In the genomic region with DNA sequence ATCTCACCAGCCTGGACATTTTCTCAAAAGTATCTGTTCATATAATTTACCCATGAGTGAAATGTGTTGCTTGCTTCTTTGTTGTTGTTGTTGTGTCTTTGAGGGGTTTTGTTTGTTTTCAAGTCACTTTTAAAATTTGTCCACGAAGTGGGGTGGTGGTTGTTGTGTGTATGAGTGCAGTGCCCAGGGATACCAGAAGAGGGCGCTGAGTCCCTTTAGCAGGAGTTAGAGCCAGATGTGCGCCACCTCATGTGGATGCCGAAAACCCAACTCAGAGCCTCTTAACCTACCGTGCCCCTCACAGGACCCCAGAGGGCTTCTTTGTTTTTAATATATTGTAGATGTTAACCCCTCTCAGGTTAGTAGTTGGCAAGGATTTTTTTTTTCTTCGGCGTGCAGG, we compare ENCODE assay signal across 11 mouse cellular contexts. TPM values are rescaled to one million over a fixed set of nuclear protein-coding genes. Genes with fewer than 3 reads are reported as not detected.
A peak's percentile ranks its signal among the peaks of the same experiment; 100 is the strongest.
DNase-seq lines count a peak whose midpoint lies in the region; ATAC-seq and TF ChIP-seq lines count a peak whose summit lies in the region.
"Had no signal": no experiment of that assay in that cellular context is flagged by ENCODE, and none has a peak within 500 bp of the region (broad histone marks: within the 10 kb centered on the region; RNA-seq: fewer than 3 reads in every experiment).

No protein-coding gene starts in this region.

- TF ChIP-seq CTCF in left cerebral cortex, adult 2 months (IDR thresholded peaks at IDR 0.05) = peak; percentile 19
- TF ChIP-seq CTCF in liver, postnatal 0 days (IDR thresholded peaks at IDR 0.05; ENCODE audit: low read depth) = peak; percentile 44

- 77% methylated on average over 7 of the region's 7 CpGs for WGBS in liver, postnatal 0 days (ENCODE audit: insufficient replicate concordance)

- H3K9ac ChIP-seq in liver, postnatal 0 days (replicated peaks) = no peak overlapping the region
- H3K9ac ChIP-seq: hindbrain, embryonic 15.5 days had no signal

- H3K27me3 ChIP-seq in liver, postnatal 0 days (ENCODE audit: insufficient read depth, low read length) = no peaks in the 10 kb centered on the region
- H3K27me3 ChIP-seq: hindbrain, embryonic 15.5 days had no signal

- intact Hi-C loops in left cerebral cortex, adult 2 months (cut with DNase I) = no loop called here
- intact Hi-C loops in left cerebral cortex, postnatal 14 days (cut with DNase I) = no loop called here
- intact Hi-C loops in gastrocnemius, postnatal 14 days (cut with DNase I; ENCODE audit: low total_unique reads) = no loop called here

- no peak for ATAC-seq in liver, postnatal 0 days
- no peak for ATAC-seq in megakaryocyte progenitor cell, adult 5-6 weeks (replicated peaks; ENCODE audit: poor library complexity)

- H3K9me3 ChIP-seq in liver, postnatal 0 days (ENCODE audit: low read length) = no peaks in the 10 kb centered on the region
- H3K9me3 ChIP-seq: hindbrain, embryonic 15.5 days had no signal

- no peak overlapping the region for H3K27ac ChIP-seq in left cerebral cortex, adult 2 months
- no peak overlapping the region for H3K27ac ChIP-seq in liver, postnatal 0 days (ENCODE audit: low read depth)
- H3K27ac ChIP-seq: hindbrain, embryonic 15.5 days had no signal

- H3K4me3 ChIP-seq in left cerebral cortex, adult 2 months = no peak overlapping the region
- H3K4me3 ChIP-seq in liver, postnatal 0 days (ENCODE audit: low read depth, low read length) = no peak overlapping the region
- H3K4me3 ChIP-seq: erythroblast, embryonic 14.5 days; hindbrain, embryonic 15.5 days had no signal

- no peaks in the 10 kb centered on the region for H3K4me1 ChIP-seq in liver, postnatal 0 days (ENCODE audit: insufficient read depth)
- H3K4me1 ChIP-seq: hindbrain, embryonic 15.5 days had no signal

- H3K4me2 ChIP-seq in liver, postnatal 0 days (ENCODE audit: low read depth, low read length) = no peak overlapping the region
- H3K4me2 ChIP-seq: hindbrain, embryonic 15.5 days had no signal

- TF ChIP-seq EP300 in liver, postnatal 0 days (IDR thresholded peaks at IDR 0.05; ENCODE audit: low read depth) = no peak

- no peaks in the 10 kb centered on the region for H3K36me3 ChIP-seq in liver, postnatal 0 days (replicated peaks; ENCODE audit: insufficient read depth, low read length)
- H3K36me3 ChIP-seq: hindbrain, embryonic 15.5 days had no signal

- DNase-seq in left cerebral cortex, adult 2 months (ENCODE audit: extremely low spot score in 1 of 2, low spot score in 2 of 2) = no peak
- no peak for DNase-seq in left cerebral cortex, postnatal 14 days (ENCODE audit: low spot score in 2 of 2)
- DNase-seq in B cell, adult 2 months = peak; percentile 37 to 39
- DNase-seq in MEL-GATA-1-ER (ENCODE audit: extremely low read depth, low read depth) = peak; percentile 13
- DNase-seq in liver, postnatal 0 days = no peak
- no peak for DNase-seq in adrenal gland, postnatal 4 days (ENCODE audit: low spot score in 2 of 2)
- no peak for DNase-seq in gastrocnemius, postnatal 14 days
- DNase-seq: lung, postnatal 14 days had no signal

RNA-seq across cellular contexts. Expression of gene Hadh, which starts 59.7 kb away (rescaled TPM):
- total RNA-seq in left cerebral cortex, adult 2 months (2021) = 10 to 100 TPM; 17.8 to 19.8 TPM
- total RNA-seq in left cerebral cortex, postnatal 14 days (2021) = 10 to 100 TPM; 20.0 to 22.5 TPM
- polyA plus RNA-seq in liver, postnatal 0 days (2015; fragmentation: Nextera tagmentation; extraction: Ambion mirVana) = 279 and 305 TPM in 2 replicates
- 100 to 1,000 TPM; 379 to 452 TPM for total RNA-seq in adrenal gland, postnatal 4 days (2021)
- 100 to 1,000 TPM; 182 to 238 TPM for total RNA-seq in gastrocnemius, postnatal 14 days (2021)
- total RNA-seq in megakaryocyte progenitor cell, adult 5-6 weeks (2015) = 65.5 and 76.6 TPM in 2 replicates
- 59.2 and 61.1 TPM in 2 replicates for total RNA-seq in megakaryocyte progenitor cell, adult 5-6 weeks (2017)

Comparison
In these comparisons a context has a peak if more than half of its experiments do, and no peak if none do; other contexts are left out.
1. DNase-seq: peak in B cell, adult 2 months (2 of 2) and MEL-GATA-1-ER (single experiment); none in left cerebral cortex, adult 2 months (0 of 2), left cerebral cortex, postnatal 14 days (0 of 2), liver, postnatal 0 days (single experiment), adrenal gland, postnatal 4 days (0 of 2) and gastrocnemius, postnatal 14 days (single experiment).